Mouse (Mus musculus): ENCODE data around the gene Rusc1.
"Not testable (repeated sequence)": the region's sequence is repeated elsewhere in the genome, so short reads cannot be mapped to it uniquely, and the experiment has no call there.

Gene Rusc1

DNA sequence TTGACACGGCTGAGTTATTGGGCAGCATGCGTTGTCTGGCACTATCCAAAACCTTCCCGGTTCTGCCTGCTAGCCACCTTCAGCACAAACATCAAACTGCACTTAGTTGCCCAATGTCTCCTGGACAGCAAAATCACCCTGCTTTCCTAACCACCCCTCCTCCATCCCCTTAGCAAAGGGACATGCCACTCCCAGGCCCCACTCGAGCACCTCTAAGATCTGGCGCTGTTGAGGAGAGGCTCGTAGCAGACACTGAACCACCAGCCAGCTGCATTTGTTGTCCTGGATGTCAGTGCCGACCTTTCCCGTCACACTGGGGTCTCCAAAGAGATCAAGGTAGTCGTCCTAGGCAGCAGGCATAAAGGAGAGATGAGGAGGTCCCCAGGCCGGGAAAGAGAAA lies 910 bp upstream of the Rusc1 start:
- CTCF ChIA-PET, result interaction anchor here (0.6 kb wide), 1 partner anchor 762 kb away, joined by 5 read pairs; no protein-coding TSS in a partner anchor

- CTCF ChIA-PET, result interaction anchor here (1.0 kb wide), 1 partner anchor 9 kb away, joined by 6 read pairs; the partner anchor contains the start of gene Fdps
These were observed 511 bp downstream of the Rusc1 start for GRCm38 (mm10) chr3:89092509-89093090.

DNA sequence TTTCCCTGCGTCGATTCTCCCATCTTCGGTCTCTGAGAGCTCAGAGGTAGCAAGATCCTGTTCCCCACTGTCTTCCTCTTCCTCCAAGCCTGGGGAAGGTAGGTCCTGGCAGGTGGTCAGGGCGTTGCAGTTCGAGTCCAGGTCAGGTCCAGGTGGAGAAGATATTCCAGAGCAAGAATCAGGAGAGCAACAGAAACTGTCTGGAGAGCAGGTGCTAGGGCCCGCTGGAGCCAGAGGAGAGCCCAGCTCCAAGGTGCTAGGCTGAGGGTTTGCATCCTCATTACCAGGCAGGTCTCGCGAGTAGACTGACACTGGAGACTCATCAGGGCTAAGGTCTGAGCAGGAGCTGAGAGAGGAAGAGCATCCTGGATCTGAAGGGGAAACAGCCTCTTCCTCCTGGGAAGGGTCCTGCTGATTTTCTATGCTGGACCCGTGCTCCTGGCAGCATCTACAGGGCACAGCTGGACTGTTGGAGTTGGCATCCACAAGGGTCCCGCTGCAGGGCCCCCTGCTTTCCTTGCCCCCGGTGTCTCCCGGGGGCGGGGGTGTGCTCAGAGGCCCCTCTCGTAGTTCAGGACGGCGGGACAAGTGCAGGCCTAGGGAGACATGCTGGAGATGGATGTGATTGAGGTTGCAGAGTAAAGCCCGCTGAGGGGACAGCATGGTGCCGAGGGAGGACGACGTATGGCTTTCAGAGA lies 1.2 kb downstream of the Rusc1 start:
- CTCF ChIA-PET, result no interaction called here

GRCm38 (mm10) chr3:89090694-89091655 lies 2.1 kb downstream of the Rusc1 start:
- CTCF ChIA-PET, result interaction anchor here (0.7 kb wide), 1 partner anchor 365 kb away, joined by 10 read pairs; no protein-coding TSS in a partner anchor

- CTCF ChIA-PET, result interaction anchor here (0.7 kb wide), 1 partner anchor 366 kb away, joined by 10 read pairs; no protein-coding TSS in a partner anchor
These were observed 3.1 kb downstream of the Rusc1 start for GRCm38 (mm10) chr3:89089882-89090591.

- CTCF ChIA-PET, result interaction anchor here (1.6 kb wide), 1 partner anchor 71 kb away, joined by 7 read pairs; the partner anchor contains the start of gene Hcn3
These were observed 4.1 kb downstream of the Rusc1 start for GRCm38 (mm10) chr3:89088974-89089373.

DNA sequence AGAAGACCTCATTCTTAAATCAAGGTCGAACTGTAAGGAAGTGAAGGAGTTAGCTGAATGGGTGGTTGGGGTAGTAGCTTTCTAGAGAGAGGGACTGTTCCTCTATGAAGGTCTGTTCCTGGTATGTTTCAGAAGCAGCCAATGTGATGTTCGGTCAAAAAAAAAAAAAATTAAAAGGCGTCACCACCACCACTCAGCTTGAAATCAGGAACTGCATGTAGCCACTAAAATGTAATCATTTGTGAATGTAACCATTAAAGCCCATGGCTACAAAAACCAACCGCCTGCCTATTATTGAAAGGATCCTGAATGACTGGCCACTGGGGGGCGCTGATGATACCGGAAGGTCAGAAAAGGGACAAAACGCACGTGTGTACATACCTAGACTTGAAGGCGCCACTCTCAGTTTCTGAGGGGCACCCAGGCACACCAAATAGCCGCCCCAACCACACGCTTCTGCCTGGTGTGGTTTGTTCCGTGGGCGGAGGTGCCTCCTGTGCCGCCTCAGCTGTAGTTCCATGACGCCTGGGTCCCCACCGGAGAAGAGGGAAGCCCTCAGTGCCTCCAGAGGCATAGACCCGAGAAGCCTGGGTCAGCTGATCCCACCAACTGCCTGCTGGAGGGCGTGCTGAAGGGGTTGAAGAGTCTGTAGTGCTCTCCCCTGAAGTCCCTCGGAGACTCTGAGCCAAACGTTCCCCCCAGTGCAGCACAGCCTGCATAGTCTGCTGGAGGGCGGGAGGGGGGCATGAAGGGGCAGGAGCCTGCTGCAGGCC lies 5.6 kb downstream of the Rusc1 start:
- CTCF ChIA-PET, result interaction anchor here (0.6 to 1.6 kb wide), 4 partner anchors 14 to 73 kb away, joined by 3 to 21 read pairs (median 6); partner anchors contain the start of genes Gm43738 and Hcn3

DNA sequence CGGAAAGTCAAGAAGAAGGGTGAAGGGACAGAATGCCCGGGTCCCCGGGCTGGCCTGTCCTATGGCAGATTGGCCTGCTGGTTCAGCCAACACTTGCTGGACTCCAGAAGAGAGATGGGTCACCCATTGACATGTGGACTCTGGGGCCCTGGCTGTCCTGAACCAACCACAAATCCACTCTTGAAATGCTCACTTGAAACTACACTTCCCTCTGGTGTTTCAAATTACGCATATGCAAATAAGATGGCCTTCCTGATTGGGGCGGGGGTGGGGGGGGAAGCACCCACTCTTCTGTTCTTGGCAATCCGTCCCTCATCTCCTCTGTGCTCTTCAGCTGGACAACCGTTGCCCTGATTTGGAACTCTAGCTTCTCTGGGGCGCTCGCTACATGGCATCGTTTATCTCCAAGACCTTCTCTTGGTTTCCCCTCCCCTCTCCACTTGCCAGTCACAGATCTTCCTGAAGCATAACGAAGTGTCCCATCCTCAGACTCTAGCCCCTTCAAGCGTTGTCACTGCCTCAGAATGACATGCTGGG lies 8.4 kb downstream of the Rusc1 start:
- CTCF ChIA-PET, result no interaction called here

- CTCF ChIA-PET, result no interaction called here
These were observed 9.0 kb downstream of the Rusc1 start for GRCm38 (mm10) chr3:89084133-89084532.

- CTCF ChIA-PET, result not testable (repeated sequence)
These were observed 10.8 kb downstream of the Rusc1 start for GRCm38 (mm10) chr3:89082287-89082686.

GRCm38 (mm10) chr3:89077383-89077782 lies 15.7 kb downstream of the Rusc1 start:
- CTCF ChIA-PET, result no interaction called here

- CTCF ChIA-PET, result no interaction called here
These were observed 25.8 kb downstream of the Rusc1 start for GRCm38 (mm10) chr3:89067265-89067664.

GRCm38 (mm10) chr3:89061696-89062095 lies 31.4 kb downstream of the Rusc1 start:
- CTCF ChIA-PET, result interaction anchor here (0.8 kb wide), 1 partner anchor 32 kb away, joined by 3 read pairs; no protein-coding TSS in a partner anchor

GRCm38 (mm10) chr3:89058783-89059182 lies 34.3 kb downstream of the Rusc1 start:
- CTCF ChIA-PET, result no interaction called here

- CTCF ChIA-PET, result interaction anchor here (0.6 kb wide), 1 partner anchor 119 kb away, joined by 3 read pairs; no protein-coding TSS in a partner anchor
These were observed 34.8 kb downstream of the Rusc1 start for GRCm38 (mm10) chr3:89058361-89058760.

GRCm38 (mm10) chr3:89043359-89043758 lies 49.8 kb downstream of the Rusc1 start:
- CTCF ChIA-PET, result no interaction called here

All from spleen, embryonic (tissue).